Mouse (Mus musculus) cerebellum, adult 8-10 months (tissue): ENCODE data around the gene Mybph.

Experiments
- DNase-seq: peaks from one replicate; pipeline ENCODE4 v3.0.0; 2022

Mybph gene

GRCm38 (mm10) chr1:134193126-134193525 is at the start of gene Mybph:
TSS of gene Mybph (plus strand) at chr1:134193448.
- DNase-seq, result peak; percentile 23

DNA sequence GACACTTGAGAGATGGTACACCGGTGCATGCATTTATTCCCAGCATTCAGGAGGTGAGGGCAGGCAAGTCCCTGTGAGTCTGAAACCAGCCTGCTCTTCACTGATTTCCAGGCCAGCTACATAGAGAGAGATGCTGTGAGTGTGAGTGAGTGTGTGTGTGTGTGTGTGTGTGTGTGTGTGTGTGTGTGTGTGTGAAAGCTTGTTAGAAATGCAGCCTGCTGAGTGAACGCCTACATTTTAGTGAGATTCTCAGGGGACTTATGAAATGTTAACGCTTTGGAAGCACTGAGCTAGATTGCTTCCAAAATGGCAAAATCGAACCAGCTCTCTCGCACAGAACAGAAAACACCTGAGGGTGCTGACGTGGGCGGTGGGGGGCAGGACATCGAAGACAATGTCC is 47.2 kb upstream of the Mybph start:
- no peak for DNase-seq

- DNase-seq, result no peak
Observed at GRCm38 (mm10) chr1:134150076-134150475, 43.2 kb upstream of the Mybph start.

- DNase-seq, result no peak
Observed at GRCm38 (mm10) chr1:134150745-134151144, 42.5 kb upstream of the Mybph start.

GRCm38 (mm10) chr1:134151655-134152412 is 41.4 kb upstream of the Mybph start:
- DNase-seq, result peak; percentile 92

DNA sequence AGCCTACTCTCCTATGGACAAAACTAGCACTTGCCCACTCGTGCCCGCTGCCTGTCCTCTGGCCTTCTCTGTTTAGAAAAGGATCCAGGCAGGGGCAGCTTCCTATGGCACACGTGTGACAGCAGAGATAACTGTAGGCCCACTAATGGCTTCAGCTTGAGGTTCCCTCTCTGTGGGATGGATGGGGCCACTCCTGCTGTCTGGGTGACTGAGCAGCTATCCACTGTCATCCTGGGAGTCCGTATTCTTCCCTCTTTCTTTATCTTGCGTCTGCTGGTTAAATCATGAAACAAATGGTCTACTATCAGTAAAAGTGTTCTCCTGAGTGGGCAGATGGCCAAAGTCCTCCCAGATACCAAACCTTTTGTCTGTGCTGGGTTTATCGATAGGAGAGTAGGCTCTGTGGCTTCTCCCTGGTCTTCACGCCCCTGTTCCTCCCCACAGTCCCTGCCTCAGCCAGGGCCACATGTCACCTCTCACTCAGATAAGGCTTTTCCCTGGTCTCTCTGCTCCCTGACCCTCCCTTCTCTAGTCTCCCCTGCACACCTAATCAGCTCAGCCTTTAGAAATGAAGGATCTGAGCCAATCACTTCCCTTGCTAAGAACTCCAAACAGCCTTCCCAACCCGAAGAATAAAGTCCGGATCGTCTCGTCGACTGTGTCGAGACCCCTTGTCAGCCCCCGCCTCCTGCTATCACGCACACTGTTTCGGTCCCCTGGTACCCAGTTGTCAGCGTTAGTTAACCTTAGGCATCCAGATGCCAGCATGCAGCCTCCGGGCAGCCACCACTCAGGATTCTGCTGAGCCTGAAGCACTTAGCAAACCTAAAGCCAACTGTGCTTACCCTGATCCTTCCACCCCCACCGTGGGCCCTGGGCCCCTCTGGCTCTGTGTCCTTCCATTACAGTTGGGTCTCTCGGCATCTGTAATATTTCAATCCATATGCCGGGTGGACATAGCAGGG is 40.3 kb upstream of the Mybph start:
- no peak for DNase-seq

DNA sequence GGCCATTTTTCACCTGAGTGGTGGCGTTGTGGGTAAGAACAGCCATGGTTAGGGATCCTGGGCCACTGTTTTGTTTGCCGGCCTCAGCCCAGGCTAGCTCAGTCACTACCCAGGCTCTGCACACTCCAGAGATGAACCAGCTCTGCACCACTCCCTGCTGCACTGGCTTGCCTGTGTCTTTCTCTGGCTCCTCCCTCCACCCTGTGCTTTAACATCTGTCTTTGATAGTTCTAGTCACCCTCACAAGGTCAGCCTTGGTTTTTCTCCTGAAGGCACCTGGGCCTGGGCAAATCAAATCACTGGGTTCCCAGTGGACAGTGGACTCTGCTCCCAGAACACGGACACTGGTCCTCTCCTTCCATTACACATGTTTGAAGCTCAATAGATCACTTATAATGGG is 39.1 kb upstream of the Mybph start:
- no peak for DNase-seq

DNA sequence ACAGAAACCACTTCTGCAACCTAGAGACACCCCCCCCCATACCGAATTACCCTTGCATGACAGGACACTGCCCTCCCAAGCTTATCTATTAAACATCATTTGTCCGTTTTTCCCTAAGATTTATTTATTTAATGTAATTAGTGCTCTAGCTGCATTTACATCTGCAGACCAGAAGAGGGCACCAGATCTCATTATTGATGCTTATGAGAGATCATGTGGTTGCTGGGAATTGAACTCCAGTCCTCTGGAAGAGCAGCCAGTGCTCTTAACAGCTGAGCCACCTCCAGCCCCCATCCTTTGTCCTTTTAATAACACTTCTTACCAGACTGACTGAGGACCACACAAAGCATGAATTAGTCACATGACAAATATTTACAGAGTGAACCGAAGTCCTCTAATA is 38.6 kb upstream of the Mybph start:
- no peak for DNase-seq

GRCm38 (mm10) chr1:134160404-134160803 is 32.8 kb upstream of the Mybph start:
- DNase-seq, result no peak

- no peak for DNase-seq
Observed at GRCm38 (mm10) chr1:134161399-134161798, 31.8 kb upstream of the Mybph start.

DNA sequence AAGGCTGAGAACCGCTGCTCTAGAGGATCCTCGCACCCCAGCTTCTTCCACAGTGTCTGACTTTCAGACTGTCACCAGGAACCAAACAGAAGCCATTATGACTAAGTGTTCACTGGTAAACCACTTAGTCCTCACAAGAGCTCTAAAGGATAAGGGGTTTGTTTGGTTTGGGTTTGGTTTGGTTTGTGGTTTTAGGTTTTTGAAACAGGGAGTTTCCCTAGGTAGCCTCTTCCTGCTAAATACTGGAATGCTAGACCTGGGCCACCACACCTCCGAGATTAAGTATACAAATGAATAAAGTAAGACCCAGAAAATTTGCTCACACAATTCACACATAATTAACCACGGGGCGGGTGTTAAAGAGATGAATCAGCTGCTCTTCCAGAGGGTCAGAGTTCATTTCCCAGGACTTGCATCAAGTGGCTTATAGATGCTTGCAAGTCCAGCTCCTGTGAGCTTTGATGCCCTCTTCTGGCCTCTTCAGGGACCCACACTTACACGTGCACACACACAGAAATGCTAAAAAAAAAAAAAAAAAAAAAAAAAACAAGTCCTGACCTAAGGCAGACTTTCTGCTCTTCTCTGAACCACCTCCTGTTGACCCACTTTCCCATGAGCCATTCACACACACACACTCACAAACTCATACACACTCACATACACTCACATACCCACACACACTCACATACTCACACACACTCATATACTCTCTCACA is 30.6 kb upstream of the Mybph start:
- DNase-seq, result no peak

GRCm38 (mm10) chr1:134163476-134163875 is 29.8 kb upstream of the Mybph start:
- DNase-seq, result no peak

DNA sequence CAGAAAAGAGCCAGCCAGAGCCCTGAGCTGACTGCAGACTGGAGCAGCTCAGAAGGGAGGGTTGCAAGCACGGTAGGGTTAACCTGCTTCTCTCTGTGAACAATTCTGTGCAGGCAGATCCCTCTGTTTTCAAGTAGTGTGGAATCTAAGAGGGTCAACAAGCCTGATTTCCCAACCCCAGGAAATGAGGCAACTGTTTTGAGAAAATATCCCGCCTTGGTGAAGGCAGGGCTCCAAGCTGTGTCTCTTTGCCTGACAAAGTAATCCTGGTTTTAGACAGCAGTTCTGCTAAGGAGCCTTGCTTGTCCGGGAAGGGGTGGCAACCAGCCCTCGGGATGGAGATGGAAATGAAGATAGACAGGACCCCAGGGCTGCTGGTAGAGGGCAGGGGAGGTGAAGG is 28.8 kb upstream of the Mybph start:
- no peak for DNase-seq

- DNase-seq, result no peak
Observed at GRCm38 (mm10) chr1:134166547-134166946, 26.7 kb upstream of the Mybph start.

- peak; percentile 67 for DNase-seq
Observed at GRCm38 (mm10) chr1:134167416-134168305, 25.6 kb upstream of the Mybph start.

DNA sequence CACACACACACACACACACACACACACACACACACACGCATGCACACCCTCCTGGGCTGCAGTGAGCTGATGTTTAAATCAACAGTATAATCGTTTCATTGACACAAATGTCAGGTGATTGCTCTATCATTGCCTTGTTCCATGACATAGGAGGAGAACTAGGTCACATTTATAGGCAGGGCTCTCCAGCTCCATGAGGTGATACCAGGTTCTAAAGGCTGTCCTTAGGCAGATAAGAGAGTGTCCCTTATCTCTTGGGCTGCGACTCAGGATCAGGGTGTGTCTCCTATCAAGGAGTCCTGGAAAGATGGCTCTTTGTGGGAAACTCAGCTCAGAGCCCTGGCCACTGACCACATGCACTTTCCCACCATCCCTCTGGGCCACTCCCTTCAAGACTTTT is 24.7 kb upstream of the Mybph start:
- DNase-seq, result no peak

- no peak for DNase-seq
Observed at GRCm38 (mm10) chr1:134168985-134169697, 24.1 kb upstream of the Mybph start.

GRCm38 (mm10) chr1:134173081-134173480 is 20.2 kb upstream of the Mybph start:
- DNase-seq, result no peak

- DNase-seq, result no peak
Observed at GRCm38 (mm10) chr1:134177976-134178375, 15.3 kb upstream of the Mybph start.

GRCm38 (mm10) chr1:134182025-134182424 is 11.2 kb upstream of the Mybph start, which contains the start of gene Chil1:
TSS of gene Chil1 (plus strand) at chr1:134182176.
- DNase-seq, result no peak

DNA sequence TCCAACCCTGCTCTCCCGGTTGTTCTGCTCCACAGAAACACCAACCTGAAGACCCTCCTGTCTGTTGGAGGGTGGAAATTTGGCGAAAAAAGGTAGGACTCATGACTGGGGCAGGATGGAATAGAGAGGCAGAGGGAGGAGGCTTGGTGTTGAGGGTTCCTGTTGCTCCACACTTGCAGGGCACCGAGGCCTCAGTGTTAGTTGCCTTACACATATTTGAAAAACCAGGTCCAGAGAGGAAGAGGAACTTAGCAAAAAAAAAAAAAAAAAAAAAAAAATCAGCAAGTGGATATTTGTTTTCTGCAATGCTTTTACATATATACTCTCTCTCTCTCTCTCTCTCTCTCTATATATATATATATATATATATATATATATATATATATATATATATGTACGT is 9.2 kb upstream of the Mybph start:
- no peak for DNase-seq
